Mouse (Mus musculus) CD4-positive helper T cell, adult 2 months (primary cell): ENCODE measurements around the gene Nup62.
A peak's percentile ranks its signal among the peaks of the same experiment; 100 is the strongest.

Source experiments
- DNase-seq: peaks from one replicate; pipeline ENCODE4 v3.0.0-alpha.2; 2012; ENCODE audit warnings: low read depth, missing footprints, low spot score

The Nup62 gene

GRCm38 (mm10) chr7:44815721-44816469 is at the start of gene Nup62, which contains the start of gene Il4i1:
TSS of gene Nup62 (plus strand) at chr7:44816088.
TSS of gene Il4i1 (plus strand) at chr7:44816387.
- DNase-seq = peak; percentile 99

DNA sequence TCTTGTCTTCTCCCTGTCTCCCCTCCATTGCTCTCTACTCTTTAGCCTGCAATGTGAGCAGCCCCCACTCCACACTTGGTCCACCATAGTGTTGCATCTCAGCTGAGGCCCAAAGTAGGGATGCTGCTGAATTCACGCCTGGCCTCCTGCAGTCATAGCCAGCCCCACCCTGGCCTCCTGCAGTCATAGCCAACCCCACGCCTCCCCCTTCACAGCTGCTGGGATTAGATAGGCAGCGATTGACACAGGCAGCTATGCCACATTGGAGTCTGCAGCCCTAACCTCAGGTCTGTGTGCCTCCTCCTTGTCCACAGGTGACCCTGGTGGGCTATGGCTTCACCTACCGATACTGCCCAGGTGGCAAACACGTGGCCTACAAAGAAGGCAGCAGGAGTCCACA is 47.8 kb upstream of the Nup62 start:
- no peak for DNase-seq

DNA sequence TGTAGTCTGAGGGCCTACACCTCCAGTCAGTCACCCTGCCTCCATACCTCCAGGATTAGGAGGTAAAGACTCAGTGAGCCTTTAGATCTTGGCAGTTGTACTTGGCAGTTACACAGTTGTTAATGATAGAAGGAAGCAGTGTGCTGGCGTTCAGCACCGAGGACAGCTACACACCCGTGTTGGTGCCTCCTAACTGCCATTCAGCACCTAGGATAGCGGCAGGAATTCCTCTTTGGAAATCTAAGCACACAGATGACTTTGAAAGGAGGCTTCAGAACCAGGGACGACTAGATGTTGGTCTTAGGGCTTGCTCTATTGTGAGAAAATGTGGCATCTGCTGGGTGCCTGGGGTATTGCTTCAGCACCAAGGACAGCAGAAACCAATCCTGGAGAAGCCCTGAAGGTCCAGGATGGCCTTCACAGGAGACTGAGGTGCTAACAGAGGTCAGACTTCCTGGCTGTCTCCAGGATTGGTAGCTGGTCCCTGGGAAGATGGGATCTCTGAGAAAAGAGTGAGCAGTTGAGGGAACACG is 45.8 kb upstream of the Nup62 start:
- DNase-seq = peak; percentile 18

- DNase-seq = peak; percentile 75
These were observed 43.2 kb upstream of the Nup62 start for GRCm38 (mm10) chr7:44772591-44773204.

GRCm38 (mm10) chr7:44776849-44777498 is 38.9 kb upstream of the Nup62 start:
- no peak for DNase-seq

DNA sequence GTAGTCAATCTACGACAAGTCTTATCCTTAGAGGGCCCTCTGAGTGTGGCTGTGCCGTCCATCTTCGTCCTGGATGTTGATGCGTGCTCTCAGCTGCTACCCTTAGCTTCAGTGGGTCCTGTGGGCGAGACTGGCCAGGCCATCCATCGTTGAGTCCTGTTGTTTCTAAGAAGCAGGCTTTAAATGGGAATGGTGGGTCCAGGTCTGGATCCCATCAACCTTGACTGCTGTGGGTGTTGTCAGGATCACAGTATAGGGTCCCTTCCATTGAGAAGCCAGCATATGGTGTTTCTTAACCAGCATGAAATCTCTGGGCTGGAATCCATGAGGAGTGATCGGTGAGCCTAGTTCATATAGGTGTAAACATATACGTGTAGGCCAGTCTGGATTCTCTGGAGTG is 35.8 kb upstream of the Nup62 start:
- no peak for DNase-seq

- no peak for DNase-seq
These were observed 26.4 kb upstream of the Nup62 start for GRCm38 (mm10) chr7:44789531-44789930.

- no peak for DNase-seq
These were observed 25.8 kb upstream of the Nup62 start for GRCm38 (mm10) chr7:44790066-44790465.

- no peak for DNase-seq
These were observed 23.1 kb upstream of the Nup62 start for GRCm38 (mm10) chr7:44792781-44793180.

DNA sequence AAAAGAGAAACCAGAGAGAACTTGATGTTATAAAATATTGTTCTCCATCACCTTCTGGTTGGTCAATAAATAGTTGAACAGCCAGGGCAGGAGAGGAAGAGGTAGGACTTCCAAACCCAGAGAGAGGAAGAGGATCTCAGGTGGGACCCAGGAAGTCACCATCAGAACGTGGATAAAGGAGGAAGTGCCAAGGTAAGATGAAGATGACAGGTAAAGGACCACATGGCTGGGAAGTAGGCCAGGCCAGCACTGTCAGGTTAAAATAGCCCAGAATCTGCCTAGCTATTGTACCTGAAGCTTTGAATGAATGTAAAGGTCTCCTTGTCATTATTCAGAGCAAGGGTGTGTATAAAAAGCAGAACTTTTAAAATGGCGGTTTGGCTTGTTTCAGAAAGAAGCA is 7.0 kb upstream of the Nup62 start:
- DNase-seq = no peak

DNA sequence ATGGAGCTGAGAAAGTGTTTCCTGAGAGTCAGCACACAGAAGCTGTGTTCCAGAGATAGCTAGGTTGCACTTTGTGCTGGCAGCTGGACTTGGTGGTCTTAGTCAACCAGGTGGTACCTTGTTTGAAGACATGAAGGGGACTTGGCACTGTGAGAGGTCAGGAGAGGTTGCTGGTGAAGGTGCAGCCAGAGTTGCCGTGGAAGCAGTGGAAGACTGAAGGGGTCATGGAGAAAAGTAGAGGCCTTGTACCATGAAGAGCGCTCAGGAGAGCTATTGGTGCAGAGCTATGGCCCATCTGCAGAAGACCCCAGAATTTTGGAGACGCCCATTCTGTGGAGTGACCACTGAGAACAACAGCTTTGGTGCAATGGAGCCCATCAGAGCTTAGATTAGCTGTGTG is 6.4 kb upstream of the Nup62 start:
- DNase-seq = no peak

DNA sequence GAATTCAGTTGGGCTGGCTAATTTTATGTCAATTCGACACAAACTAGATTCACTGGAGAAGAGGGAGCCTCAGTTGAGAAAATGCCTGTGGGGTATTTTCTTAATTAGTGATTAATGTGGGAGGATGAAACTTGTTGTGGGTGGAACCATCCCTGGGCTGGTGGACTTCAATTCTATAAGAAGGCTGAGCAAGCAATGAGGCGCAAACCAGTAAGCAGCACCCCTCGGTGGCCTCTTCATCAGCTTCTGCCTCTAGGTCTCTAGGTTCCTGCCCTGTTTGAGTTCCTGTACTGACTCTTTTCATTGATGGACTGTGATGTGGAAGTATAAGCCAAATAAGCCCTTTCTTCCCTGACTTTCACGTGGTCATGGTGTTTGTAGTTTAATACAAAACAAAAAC is 5.5 kb upstream of the Nup62 start:
- no peak for DNase-seq

- no peak for DNase-seq
These were observed 4.9 kb upstream of the Nup62 start for GRCm38 (mm10) chr7:44810819-44811557.

- DNase-seq = no peak
These were observed 3.1 kb upstream of the Nup62 start for GRCm38 (mm10) chr7:44812651-44813325.

DNA sequence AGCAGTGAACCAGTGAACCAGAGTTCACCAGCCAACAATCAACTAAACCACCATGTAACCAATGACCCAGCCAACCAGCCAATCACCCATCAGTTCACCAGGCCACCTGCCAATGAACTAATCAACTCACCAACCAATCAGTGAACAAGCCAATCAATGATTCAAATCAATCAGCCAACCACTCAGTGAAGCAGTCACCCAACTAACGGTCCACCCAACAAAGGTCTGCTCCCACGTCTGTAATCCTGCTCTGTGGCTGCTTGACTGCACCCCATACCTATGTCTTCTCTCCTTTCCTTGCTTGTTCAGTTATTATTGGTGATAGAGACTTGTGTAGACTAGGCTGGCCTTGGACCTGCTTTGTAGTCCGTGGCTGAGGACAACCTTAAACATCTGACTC is 1.9 kb upstream of the Nup62 start:
- no peak for DNase-seq

DNA sequence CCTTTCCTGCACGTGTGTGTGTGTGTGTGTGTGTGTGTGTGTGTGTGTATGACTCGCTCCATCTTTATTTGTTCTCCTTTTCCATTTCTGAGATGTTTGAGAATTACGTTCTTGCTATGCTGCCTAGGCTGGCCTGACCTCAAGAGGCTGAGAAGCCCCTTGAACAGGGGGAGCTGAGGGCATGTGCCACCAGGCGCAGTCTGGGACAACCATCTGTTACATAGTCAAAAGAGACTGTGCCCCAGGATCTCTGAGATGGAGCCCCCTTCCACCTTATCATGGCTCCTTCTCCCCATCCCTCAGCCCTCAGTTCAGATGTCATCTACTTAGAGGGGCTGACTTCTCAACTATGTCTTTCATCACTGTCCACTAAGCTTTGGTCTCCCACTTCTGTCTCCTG is 1.5 kb upstream of the Nup62 start:
- no peak for DNase-seq

DNA sequence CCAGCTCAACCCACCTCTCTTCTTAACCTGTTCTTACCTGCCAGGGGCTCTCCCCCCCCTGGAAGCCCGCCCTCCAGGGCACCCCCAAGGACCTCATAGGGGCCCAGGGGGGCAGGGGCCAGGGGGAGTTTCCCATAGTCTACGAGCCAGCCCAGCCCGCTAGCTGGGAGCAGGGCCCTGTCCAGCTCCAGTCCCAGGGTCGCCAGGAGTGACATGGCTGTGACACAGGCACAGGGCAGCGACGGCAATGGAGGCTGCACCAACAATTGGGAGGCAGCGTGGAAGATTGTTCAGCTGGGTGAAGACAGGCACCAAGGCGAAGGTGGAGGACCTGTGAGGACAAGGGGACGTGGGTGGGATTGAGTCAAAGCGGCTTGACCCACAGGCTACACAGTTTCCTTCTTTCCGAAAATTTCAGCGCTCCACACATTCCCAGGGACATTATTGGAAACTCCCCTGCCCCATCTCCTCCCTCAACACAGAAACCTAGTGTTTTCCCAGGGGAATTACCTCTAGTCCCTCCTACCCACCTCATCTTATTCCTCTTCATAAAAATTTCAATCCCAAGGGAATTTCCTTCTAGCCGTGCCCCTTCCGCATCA is 835 bp upstream of the Nup62 start:
- DNase-seq = no peak

GRCm38 (mm10) chr7:44816470-44817021 is 658 bp downstream of the Nup62 start, which contains the start of gene Atf5:
TSS of gene Atf5 (minus strand) at chr7:44816658.
- no peak for DNase-seq

DNA sequence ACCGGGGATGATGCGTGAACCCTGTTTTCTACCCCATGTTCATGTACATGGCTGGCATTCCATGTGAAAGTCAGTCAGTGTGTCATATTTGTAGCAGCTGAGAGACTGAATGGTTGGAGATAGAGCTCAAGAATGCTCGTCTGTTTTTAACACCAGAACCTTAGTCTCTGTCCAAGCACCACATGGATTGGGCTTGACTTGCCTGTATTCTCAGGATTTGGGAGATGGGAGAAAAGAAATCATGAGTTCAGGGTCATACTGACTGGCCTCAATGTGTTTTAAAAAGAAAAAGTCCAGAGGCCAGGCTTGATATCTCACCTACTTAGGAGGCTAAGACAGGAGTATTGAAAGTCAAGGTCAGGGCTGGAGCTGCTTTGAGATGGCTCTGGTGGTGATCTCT is 1.6 kb downstream of the Nup62 start:
- DNase-seq = no peak

DNA sequence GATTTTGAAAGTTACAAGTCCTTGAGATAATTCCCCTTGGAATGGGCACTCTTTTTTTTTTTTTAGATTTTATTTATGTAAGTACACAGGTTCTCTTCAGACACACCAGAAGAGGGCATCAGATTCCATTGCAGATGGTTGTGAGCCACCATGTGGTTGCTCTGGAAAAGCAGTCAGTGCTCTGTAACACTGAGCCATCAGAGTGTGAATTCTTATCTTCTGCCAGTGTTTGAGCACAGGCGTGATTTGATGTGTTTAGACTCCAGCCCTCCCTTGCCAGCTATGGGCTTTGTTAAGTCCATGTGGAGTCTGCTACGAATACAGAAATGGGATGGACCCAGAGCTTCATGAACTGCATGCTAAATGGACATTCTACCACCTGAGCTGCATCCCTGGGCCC is 2.3 kb downstream of the Nup62 start:
- DNase-seq = no peak
